Comparison of ENCODE assay signal across 11 mouse cellular contexts in the genomic region with DNA sequence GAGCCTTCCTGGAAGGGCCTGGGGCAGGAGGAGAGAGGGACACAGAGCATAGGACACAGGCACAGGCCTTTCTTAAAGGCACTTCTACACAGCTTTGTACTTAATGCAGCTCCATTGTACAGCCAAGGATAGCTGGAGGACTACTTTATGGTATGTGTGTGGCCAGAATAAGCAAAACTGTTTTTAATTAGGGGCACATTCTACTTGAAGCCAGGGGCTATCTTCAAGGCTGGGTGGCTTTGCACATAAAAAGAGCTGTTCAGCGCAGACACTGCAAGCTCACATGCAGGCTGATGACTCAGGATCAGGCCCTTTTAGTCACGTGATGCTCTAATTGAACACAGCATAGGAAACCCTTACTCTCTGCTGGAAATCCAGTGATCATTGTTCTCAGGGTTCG.
DNase-seq lines count a peak whose midpoint lies in the region; ATAC-seq lines count a peak whose summit lies in the region.
"Had no signal": no experiment of that assay in that cellular context is flagged by ENCODE, and none has a peak within 500 bp of the region (broad histone marks: within the 10 kb centered on the region; RNA-seq: fewer than 3 reads in every experiment).

No protein-coding gene starts in this region.

- no peak overlapping the region for H3K9ac ChIP-seq in neural tube, embryonic 11.5 days (ENCODE audit: low read length)
- no peak overlapping the region for H3K9ac ChIP-seq in embryonic facial prominence, embryonic 13.5 days
- H3K9ac ChIP-seq: lung, embryonic 15.5 days had no signal

- no peak overlapping the region for H3K4me3 ChIP-seq in neural tube, embryonic 11.5 days (ENCODE audit: low read depth, low read length)
- no peak overlapping the region for H3K4me3 ChIP-seq in embryonic facial prominence, embryonic 13.5 days
- H3K4me3 ChIP-seq in limb, embryonic 10.5 days, result no peak overlapping the region
- H3K4me3 ChIP-seq: erythroblast, embryonic 14.5 days; lung, embryonic 15.5 days had no signal

- intact Hi-C loops in gastrocnemius, postnatal 14 days (cut with DNase I; ENCODE audit: low total_unique reads), result no loop called here

- peaks cover 12% of the 10 kb centered on the region for H3K36me3 ChIP-seq in neural tube, embryonic 11.5 days (ENCODE audit: control insufficient read depth, insufficient read depth, low read length)
- peaks cover 89% of the 10 kb centered on the region for H3K36me3 ChIP-seq in embryonic facial prominence, embryonic 13.5 days
- H3K36me3 ChIP-seq in limb, embryonic 10.5 days, result peaks cover 100% of the 10 kb centered on the region

- no peaks in the 10 kb centered on the region for H3K9me3 ChIP-seq in neural tube, embryonic 11.5 days (ENCODE audit: control insufficient read depth, low read length)
- H3K9me3 ChIP-seq in embryonic facial prominence, embryonic 13.5 days, result peaks cover 5% of the 10 kb centered on the region
- no peaks in the 10 kb centered on the region; the same call in none of the 2 replicates for H3K9me3 ChIP-seq in limb, embryonic 10.5 days (replicated peaks)
- H3K9me3 ChIP-seq: lung, embryonic 15.5 days had no signal

- H3K27ac ChIP-seq in neural tube, embryonic 11.5 days (ENCODE audit: low read depth, low read length), result no peak overlapping the region
- H3K27ac ChIP-seq in embryonic facial prominence, embryonic 13.5 days, result peak overlapping the region; percentile 73
- H3K27ac ChIP-seq in limb, embryonic 10.5 days, result peak overlapping the region; percentile 67
- H3K27ac ChIP-seq: lung, embryonic 15.5 days had no signal

- ATAC-seq in neural tube, embryonic 11.5 days (ENCODE audit: insufficient read depth, low FRiP score, low TSS enrichment), result peak; percentile 52
- peak; percentile 78 for ATAC-seq in embryonic facial prominence, embryonic 13.5 days (ENCODE audit: insufficient number of reproducible peaks, insufficient read depth, low FRiP score, low TSS enrichment, low read depth)
- ATAC-seq: activated CD4-positive, CD25-positive, alpha-beta regulatory T cell, adult 4 months had no signal

- no peaks in the 10 kb centered on the region for H3K27me3 ChIP-seq in neural tube, embryonic 11.5 days (ENCODE audit: control insufficient read depth, insufficient read depth, low read length)
- no peaks in the 10 kb centered on the region for H3K27me3 ChIP-seq in embryonic facial prominence, embryonic 13.5 days
- no peaks in the 10 kb centered on the region for H3K27me3 ChIP-seq in limb, embryonic 10.5 days (ENCODE audit: low read depth, poor library complexity, severe bottlenecking)
- H3K27me3 ChIP-seq: lung, embryonic 15.5 days had no signal

- WGBS in neural tube, embryonic 11.5 days, result 75% methylated on average over 3 of the region's 3 CpGs
- 20% methylated on average over 3 of the region's 3 CpGs for WGBS in embryonic facial prominence, embryonic 13.5 days
- 39% methylated on average over 3 of the region's 3 CpGs for WGBS in limb, embryonic 10.5 days

- DNase-seq in neural tube, embryonic 11.5 days (ENCODE audit: low spot score), result no peak
- no peak for DNase-seq in neural tube, embryonic 10.5 days (ENCODE audit: extremely low spot score, low spot score)
- no peak for DNase-seq in limb, embryonic 10.5 days (ENCODE audit: low spot score)
- no peak for DNase-seq in spleen, postnatal 36 days (ENCODE audit: low spot score in 2 of 2)
- DNase-seq in urinary bladder, postnatal 36 days (ENCODE audit: low spot score in 2 of 2), result no peak
- DNase-seq in cerebellum, adult 11-12 months, result no peak
- no peak for DNase-seq in gastrocnemius, postnatal 14 days

- no peaks in the 10 kb centered on the region for H3K4me1 ChIP-seq in neural tube, embryonic 11.5 days (ENCODE audit: control insufficient read depth, insufficient read depth, low read length)
- H3K4me1 ChIP-seq in embryonic facial prominence, embryonic 13.5 days, result peaks cover 17% of the 10 kb centered on the region
- H3K4me1 ChIP-seq in limb, embryonic 10.5 days, result peaks cover 23% of the 10 kb centered on the region
- H3K4me1 ChIP-seq: lung, embryonic 15.5 days had no signal

- H3K4me2 ChIP-seq in neural tube, embryonic 11.5 days (ENCODE audit: low read depth), result no peak overlapping the region
- no peak overlapping the region for H3K4me2 ChIP-seq in embryonic facial prominence, embryonic 13.5 days
- H3K4me2 ChIP-seq: lung, embryonic 15.5 days had no signal
